Mouse (Mus musculus): ENCODE measurements around the gene Klk9. TPM values are rescaled to one million over a fixed set of nuclear protein-coding genes. Genes with fewer than 3 reads are reported as not detected.

The Klk9 gene
- polyA plus RNA-seq, 2 experiments, result 0.21 TPM

DNA sequence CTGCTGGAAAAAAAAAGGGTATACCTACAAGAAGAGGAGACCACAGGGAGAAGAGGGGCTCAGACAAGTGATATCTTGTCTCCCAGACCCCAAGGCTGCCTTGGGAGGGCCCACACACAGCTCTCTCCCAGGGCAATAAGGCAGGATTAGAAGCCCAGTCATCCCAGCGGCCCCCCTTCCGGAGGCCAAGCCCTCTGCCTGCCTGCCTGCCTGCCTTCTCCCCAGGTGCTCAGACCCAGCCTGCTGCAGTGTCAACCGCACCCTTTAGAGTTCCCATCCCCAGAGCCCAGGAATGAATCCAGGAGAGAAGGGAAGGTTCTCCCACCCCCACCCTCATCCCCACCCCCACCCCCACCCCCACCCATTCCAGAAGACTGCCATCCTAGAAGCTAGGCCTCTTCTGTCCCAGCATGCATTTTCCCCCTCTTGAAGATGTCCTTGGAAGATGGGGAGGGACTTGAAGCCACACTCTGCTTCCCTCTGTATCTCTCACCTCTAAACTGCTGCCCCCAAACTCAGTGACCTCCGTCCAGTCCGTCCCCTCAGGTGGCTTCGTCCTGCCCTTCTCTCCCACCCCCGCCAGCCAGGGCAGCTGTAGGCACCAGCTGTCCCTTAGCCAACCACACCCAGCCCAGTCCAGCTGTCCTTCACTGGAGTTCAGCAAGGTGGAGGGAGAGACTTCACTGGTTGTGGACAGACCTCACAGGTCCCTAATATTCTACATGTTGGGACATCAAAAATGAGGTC is 16.2 kb upstream of the Klk9 start:
- H3K4me2 ChIP-seq (replicated peaks; ENCODE audit: low read depth, low read length, severe bottlenecking), result no peak overlapping the region
- no peaks in the 10 kb centered on the region for H3K9me3 ChIP-seq (ENCODE audit: control insufficient read depth, low read length)
- no peak for TF ChIP-seq POLR2A (IDR thresholded peaks at IDR 0.05; ENCODE audit: borderline replicate concordance, extremely low read depth, insufficient read depth, insufficient read length)
- WGBS, result 48% methylated on average over 5 of the region's 7 CpGs
- H3K9ac ChIP-seq (ENCODE audit: low read depth, low read length, severe bottlenecking), result no peak overlapping the region
- no peak overlapping the region for H3K4me3 ChIP-seq (replicated peaks; ENCODE audit: low read length)
- ATAC-seq (ENCODE audit: low FRiP score, low read depth), result no peak
- no peaks in the 10 kb centered on the region for H3K36me3 ChIP-seq (ENCODE audit: control insufficient read depth, insufficient read depth, low read length)
- no peak overlapping the region for H3K27ac ChIP-seq (replicated peaks; ENCODE audit: low read depth, low read length)
- no peaks in the 10 kb centered on the region for H3K4me1 ChIP-seq (ENCODE audit: control insufficient read depth, insufficient read depth, low read length)
- no peaks in the 10 kb centered on the region for H3K27me3 ChIP-seq (ENCODE audit: control insufficient read depth, insufficient read depth, low read length)
- no peak for DNase-seq (ENCODE audit: low spot score)

DNA sequence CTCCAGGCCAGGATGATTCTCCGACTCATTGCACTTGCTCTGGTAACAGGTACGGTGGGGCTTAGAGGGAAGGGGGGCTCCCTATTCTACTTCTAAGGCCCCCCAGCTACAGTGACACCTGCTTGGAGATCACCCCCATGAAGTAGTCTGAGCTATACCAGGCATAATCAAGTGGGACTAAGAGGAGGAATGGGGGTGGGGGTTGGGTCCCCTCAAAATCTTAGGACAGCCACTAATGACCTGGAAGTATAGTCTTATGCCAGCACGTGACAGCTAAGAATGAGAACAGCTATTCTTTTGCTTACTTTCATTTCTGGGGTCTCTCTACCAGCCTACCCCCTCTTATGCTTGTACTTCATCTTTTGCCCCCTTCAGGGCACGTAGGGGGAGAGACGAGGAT is 15.2 kb upstream of the Klk9 start:
- Histone ChIP-seq H3K4me1 (ENCODE audit: control insufficient read depth, insufficient read depth, low read length) (no peaks in the 10 kb centered on the region), H3K36me3 (ENCODE audit: control insufficient read depth, insufficient read depth, low read length) (no peaks in the 10 kb centered on the region), H3K9me3 (ENCODE audit: control insufficient read depth, low read length) (no peaks in the 10 kb centered on the region), H3K4me3 (replicated peaks; ENCODE audit: low read length) (no peak overlapping the region), H3K27me3 (ENCODE audit: control insufficient read depth, insufficient read depth, low read length) (no peaks in the 10 kb centered on the region), H3K27ac (replicated peaks; ENCODE audit: low read depth, low read length) (no peak overlapping the region), H3K9ac (ENCODE audit: low read depth, low read length, severe bottlenecking) (no peak overlapping the region), H3K4me2 (replicated peaks; ENCODE audit: low read depth, low read length, severe bottlenecking) (no peak overlapping the region)
- 79% methylated on average over 5 of the region's 5 CpGs for WGBS
- TF ChIP-seq POLR2A (IDR thresholded peaks at IDR 0.05; ENCODE audit: borderline replicate concordance, extremely low read depth, insufficient read depth, insufficient read length), result no peak
- ATAC-seq (ENCODE audit: low FRiP score, low read depth), result no peak
- no peak for DNase-seq (ENCODE audit: low spot score)

DNA sequence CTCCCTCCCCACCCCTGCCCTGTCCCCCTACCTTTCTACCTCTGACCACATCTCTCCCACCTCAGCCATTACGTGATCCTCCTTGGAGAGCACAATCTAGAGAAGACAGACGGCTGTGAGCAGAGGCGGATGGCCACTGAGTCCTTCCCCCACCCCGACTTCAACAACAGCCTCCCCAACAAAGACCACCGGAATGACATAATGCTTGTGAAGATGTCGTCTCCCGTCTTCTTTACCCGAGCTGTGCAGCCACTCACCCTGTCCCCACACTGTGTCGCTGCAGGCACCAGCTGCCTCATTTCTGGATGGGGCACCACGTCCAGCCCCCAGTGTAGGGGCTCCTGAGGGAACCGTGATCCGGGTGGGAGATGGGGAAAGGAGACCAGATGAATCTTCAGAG is 14.3 kb upstream of the Klk9 start:
- Histone ChIP-seq H3K4me2 (replicated peaks; ENCODE audit: low read depth, low read length, severe bottlenecking) (no peak overlapping the region), H3K27me3 (ENCODE audit: control insufficient read depth, insufficient read depth, low read length) (no peaks in the 10 kb centered on the region), H3K27ac (replicated peaks; ENCODE audit: low read depth, low read length) (no peak overlapping the region), H3K9ac (ENCODE audit: low read depth, low read length, severe bottlenecking) (no peak overlapping the region), H3K36me3 (ENCODE audit: control insufficient read depth, insufficient read depth, low read length) (no peaks in the 10 kb centered on the region), H3K4me3 (replicated peaks; ENCODE audit: low read length) (no peak overlapping the region), H3K4me1 (ENCODE audit: control insufficient read depth, insufficient read depth, low read length) (no peaks in the 10 kb centered on the region), H3K9me3 (ENCODE audit: control insufficient read depth, low read length) (no peaks in the 10 kb centered on the region)
- WGBS, result 84% methylated on average over 12 of the region's 12 CpGs
- ATAC-seq (ENCODE audit: low FRiP score, low read depth) (no peak), DNase-seq (ENCODE audit: low spot score) (no peak)
- no peak for TF ChIP-seq POLR2A (IDR thresholded peaks at IDR 0.05; ENCODE audit: borderline replicate concordance, extremely low read depth, insufficient read depth, insufficient read length)

DNA sequence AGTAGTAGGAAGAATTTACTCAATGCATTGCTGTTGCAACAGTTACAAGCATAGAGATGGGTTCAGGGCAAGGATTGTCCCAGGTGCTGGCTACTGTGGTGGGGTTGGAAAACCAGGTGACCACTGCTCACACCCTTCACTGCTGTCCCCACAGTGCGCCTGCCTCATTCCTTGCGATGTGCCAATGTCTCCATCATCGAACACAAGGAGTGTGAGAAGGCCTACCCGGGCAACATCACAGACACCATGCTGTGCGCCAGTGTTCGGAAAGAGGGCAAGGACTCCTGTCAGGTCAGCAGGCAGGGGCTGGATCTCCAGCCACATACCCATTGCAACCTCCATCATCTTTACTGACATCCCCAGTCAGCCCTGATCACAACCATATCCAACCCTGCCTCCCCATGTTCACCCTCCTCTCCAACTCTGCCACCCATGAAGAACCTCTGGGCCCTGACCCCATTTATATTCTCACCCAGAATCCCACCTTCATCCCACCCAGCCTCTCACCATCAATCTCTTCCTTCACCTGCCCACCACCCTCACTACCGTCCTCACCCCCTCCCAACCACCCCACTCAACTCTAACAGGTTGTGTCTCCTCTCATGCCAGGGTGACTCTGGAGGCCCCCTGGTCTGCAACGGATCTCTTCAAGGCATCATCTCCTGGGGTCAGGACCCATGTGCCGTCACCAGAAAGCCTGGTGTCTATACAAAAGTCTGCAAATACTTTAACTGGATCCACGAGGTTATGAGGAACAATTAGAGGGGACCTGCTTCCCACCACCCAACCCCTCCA is 13.3 kb upstream of the Klk9 start:
- no peak overlapping the region for H3K4me3 ChIP-seq (replicated peaks; ENCODE audit: low read length)
- no peak overlapping the region for H3K4me2 ChIP-seq (replicated peaks; ENCODE audit: low read depth, low read length, severe bottlenecking)
- DNase-seq (ENCODE audit: low spot score), result no peak
- ATAC-seq (ENCODE audit: low FRiP score, low read depth), result no peak
- H3K27ac ChIP-seq (replicated peaks; ENCODE audit: low read depth, low read length), result no peak overlapping the region
- no peak overlapping the region for H3K9ac ChIP-seq (ENCODE audit: low read depth, low read length, severe bottlenecking)
- no peaks in the 10 kb centered on the region for H3K9me3 ChIP-seq (ENCODE audit: control insufficient read depth, low read length)
- no peaks in the 10 kb centered on the region for H3K36me3 ChIP-seq (ENCODE audit: control insufficient read depth, insufficient read depth, low read length)
- no peaks in the 10 kb centered on the region for H3K4me1 ChIP-seq (ENCODE audit: control insufficient read depth, insufficient read depth, low read length)
- no peak for TF ChIP-seq POLR2A (IDR thresholded peaks at IDR 0.05; ENCODE audit: borderline replicate concordance, extremely low read depth, insufficient read depth, insufficient read length)
- 84% methylated on average over 10 of the region's 10 CpGs for WGBS
- no peaks in the 10 kb centered on the region; the same call in 1 of the 2 replicates for H3K27me3 ChIP-seq (ENCODE audit: control insufficient read depth, insufficient read depth, low read length)

- Histone ChIP-seq H3K4me1 (ENCODE audit: control insufficient read depth, insufficient read depth, low read length) (no peaks in the 10 kb centered on the region), H3K27ac (replicated peaks; ENCODE audit: low read depth, low read length) (no peak overlapping the region)
Observed at GRCm38 (mm10) chr7:43780241-43780640, 11.4 kb upstream of the Klk9 start.

More at GRCm38 (mm10) chr7:43780241-43780640, 11.4 kb upstream of the Klk9 start:
- Histone ChIP-seq H3K9me3 (ENCODE audit: control insufficient read depth, low read length) (no peaks in the 10 kb centered on the region), H3K36me3 (ENCODE audit: control insufficient read depth, insufficient read depth, low read length) (no peaks in the 10 kb centered on the region), H3K9ac (ENCODE audit: low read depth, low read length, severe bottlenecking) (no peak overlapping the region), H3K4me3 (replicated peaks; ENCODE audit: low read length) (no peak overlapping the region), H3K4me2 (replicated peaks; ENCODE audit: low read depth, low read length, severe bottlenecking) (no peak overlapping the region), H3K27me3 (ENCODE audit: control insufficient read depth, insufficient read depth, low read length) (no peaks in the 10 kb centered on the region; the same call in 1 of the 2 replicates)
- 65% methylated on average over 6 of the region's 6 CpGs for WGBS
- DNase-seq (ENCODE audit: low spot score) (no peak), ATAC-seq (ENCODE audit: low FRiP score, low read depth) (no peak)
- TF ChIP-seq POLR2A (IDR thresholded peaks at IDR 0.05; ENCODE audit: borderline replicate concordance, extremely low read depth, insufficient read depth, insufficient read length), result no peak

Data from limb, embryonic 14.5 days (tissue).